Mouse (Mus musculus): ENCODE data around the gene Polr1d.

The Polr1d gene

DNA sequence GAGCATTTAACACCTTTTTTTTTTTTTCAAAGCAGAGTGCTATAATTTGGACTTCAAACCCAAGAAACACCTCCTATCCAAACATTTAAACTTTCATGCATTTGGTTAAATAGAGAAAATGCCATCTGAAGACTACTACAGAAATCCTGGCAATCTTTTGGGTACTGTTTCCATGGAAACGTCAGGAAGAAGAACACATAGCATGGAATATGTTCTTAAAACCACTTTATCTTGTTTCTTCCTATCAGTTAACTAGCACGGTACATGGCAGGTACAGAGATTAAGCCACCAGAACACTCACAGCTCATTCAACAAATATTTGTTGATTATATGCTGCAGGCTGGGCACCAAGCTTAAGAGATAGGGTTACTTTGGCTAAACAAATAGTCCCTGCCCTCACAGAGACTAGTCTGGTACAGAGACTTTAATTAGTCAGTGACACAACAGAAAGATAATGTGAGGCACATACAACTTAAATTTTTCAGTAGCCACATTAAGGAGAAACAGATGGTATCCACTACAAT lies 22.0 kb upstream of the Polr1d start:
- in situ Hi-C loops (cut with MboI, MseI) = loop anchor here (10.0 kb wide), 2 partner anchors 830 to 1340 kb away; partner anchors contain the start of genes Rnf6 and Slc7a1

DNA sequence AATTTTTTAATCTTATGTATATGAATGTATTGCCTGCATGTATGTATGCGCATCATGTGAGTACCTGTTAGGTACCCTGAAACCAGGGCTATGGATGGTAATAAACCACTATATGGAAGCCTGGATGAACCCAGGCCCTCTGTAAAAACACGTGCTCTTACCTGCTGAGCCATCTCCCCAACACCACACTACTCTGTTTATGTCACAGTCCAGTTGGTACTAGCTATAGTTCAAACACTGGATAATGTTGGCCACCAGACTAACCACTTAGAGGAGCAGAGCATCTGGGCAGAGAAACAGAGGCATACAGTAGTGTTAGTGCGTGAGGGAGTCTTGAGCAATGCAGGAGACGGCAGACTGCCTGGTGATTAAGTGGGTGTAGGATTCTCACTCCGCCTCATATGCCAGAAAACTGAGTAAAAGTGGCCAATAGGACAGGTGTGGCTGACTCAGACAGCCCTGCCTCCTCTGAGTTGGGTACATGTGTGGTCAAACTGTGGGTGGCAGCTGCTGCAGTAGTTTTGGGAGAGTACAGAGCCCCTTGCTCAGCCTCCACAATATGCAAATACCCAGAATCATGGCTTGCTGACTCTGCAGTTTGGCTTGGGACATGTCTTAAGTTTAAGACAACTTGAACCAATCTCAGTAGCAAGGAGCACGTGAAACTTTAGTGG lies 21.1 kb upstream of the Polr1d start:
- in situ Hi-C loops (cut with MboI, MseI) = loop anchor here (10.0 kb wide), 2 partner anchors 831 to 1339 kb away; partner anchors contain the start of genes Rnf6 and Slc7a1

DNA sequence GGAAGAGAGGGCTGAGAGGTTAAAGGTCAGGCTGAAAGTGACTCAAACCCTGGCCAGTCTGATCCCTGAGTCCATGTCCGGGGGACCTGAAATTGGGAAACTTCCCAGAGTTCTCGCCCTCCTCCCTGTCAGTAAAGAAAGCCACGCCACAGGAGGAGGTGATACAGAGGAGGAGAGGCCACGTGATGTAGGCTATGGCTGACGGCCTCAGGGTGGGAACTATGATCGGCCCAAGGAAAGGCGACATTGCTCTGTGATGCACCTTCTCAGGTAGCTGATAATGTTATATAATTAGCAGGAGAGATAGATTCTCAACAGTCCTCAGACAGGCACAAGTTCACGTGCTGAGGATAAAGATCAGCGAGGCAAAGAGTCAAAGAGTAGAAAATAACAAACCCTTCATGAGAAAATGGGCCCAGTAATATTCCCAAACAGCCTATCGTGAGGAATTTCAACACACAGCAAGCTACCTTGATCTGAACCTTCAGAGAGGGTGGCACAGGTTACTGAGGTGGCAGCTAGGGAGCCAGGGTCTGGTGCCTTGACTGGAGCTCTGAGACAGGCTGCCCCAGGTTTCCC lies 20.0 kb upstream of the Polr1d start:
- in situ Hi-C loops (cut with MboI, MseI) = loop anchor here (10.0 kb wide), 2 partner anchors 832 to 1338 kb away; partner anchors contain the start of genes Rnf6 and Slc7a1

DNA sequence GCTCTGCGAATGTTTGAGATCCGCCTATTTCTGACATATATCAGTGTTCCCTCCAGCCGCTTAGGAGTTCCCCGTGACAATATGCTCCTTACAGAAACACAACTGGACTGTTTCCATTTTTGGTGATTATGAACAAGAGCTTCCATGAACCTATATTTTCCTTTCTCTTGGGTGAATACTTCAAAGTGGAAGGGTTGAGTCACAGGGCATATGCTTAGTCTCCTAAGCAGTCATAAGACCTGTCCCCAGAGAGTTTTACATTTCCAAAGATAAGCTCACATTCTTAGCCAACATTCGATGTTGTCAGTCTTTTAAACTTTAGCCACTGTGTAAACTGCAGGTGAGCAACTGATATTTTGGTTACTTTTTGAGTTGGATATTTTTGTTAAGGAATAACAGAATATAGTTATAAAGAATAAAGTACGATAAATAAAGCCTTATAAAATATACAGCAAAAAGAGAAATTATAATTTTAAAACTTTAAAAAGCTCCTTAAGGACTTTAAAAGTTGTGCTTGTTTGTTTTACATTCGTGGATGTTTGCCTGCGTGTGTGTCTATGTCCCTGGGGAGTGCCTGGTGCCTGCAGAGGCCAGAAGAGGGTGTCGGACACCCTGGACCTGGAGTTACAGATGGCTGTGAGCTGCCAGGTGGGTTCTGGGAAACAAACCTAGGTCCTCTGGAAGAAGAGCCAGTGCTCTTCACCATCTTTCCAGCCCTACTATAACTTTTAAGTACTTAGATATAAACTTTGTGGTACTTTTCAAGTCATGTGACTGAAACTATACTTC lies 19.0 kb upstream of the Polr1d start:
- in situ Hi-C loops (cut with MboI, MseI) = loop anchor here (10.0 kb wide), 2 partner anchors 833 to 1337 kb away; partner anchors contain the start of genes Rnf6 and Slc7a1

DNA sequence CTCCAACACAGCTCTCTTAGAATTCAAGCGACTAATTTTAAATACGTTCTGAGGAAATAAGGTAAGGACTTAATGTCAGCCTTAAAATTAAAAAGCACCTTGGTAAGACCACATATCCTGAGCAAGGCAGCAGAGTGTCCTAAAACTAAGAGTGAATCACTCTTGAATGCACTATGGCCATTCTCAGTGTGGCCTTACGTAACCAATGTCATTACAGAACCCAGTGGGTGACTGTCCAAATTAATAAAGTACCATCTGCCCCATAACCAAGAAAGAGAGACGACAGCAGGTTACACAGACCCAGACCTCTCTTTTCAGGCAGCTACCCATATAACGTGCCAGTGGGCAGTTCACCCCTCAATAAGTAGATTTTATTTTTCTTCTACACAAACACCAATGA lies 18.2 kb upstream of the Polr1d start:
- in situ Hi-C loops (cut with MboI, MseI) = loop anchor here (10.0 kb wide), 2 partner anchors 834 to 1336 kb away; partner anchors contain the start of genes Rnf6 and Slc7a1

DNA sequence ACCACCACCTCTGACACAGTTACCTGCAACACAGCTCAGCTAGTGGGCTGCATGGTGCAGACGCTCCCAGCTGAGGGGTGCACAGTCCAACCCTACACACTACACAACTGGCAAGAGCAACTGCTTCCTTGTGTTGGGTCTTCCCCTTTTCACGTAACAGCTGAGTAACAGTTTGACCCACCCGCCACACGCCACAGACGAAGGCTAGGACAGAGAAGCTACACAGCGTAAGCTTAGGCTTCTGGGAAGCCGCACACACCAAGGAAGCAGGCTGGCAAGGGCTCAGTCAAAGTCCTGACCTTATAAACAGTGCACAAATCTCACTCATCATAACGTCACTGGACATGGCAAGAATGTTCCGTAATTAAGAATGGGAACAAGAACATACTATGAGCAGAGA lies 17.5 kb upstream of the Polr1d start:
- in situ Hi-C loops (cut with MboI, MseI) = loop anchor here (10.0 kb wide), 2 partner anchors 835 to 1335 kb away; partner anchors contain the start of genes Rnf6 and Slc7a1

DNA sequence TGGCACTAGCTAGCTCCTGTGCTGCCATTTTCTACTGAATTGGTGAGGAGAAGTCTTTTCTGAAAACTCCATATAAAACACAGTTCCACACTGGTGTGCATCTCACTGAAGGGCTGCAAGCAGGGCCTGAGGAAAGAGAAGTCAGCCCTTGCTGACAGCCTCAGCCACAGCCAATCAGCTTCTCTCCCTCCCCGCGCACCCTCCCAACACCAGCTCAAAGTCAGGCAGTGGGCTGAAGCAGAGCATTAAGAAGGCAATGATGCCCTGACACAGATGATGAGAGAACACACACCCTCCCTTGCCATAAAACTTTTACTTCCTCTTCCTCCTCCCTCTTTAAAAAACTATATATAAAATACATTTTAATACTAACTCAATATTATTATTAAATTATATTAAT lies 16.8 kb upstream of the Polr1d start:
- in situ Hi-C loops (cut with MboI, MseI) = no loop called here

DNA sequence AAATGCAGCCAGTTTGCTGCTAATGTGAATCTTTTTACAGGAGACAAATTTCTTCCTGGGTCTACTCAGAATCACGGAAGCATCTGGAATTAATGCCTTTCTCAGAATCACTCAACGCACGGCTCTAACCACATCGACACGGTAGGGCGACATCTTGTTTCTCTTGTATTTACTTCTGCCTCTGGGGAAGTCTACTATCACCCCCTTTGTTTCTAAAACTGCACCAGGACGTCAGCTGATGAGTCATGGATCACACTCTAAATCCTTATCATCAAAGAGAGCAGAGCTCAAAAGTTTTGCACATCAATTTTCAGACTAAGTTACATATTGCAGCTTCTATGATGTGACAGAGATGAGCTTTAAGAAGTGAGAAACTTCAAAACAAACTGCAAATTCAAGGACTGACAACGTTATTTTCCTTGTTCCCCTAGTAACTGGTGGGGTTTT lies 13.6 kb upstream of the Polr1d start:
- in situ Hi-C loops (cut with MboI, MseI) = no loop called here

DNA sequence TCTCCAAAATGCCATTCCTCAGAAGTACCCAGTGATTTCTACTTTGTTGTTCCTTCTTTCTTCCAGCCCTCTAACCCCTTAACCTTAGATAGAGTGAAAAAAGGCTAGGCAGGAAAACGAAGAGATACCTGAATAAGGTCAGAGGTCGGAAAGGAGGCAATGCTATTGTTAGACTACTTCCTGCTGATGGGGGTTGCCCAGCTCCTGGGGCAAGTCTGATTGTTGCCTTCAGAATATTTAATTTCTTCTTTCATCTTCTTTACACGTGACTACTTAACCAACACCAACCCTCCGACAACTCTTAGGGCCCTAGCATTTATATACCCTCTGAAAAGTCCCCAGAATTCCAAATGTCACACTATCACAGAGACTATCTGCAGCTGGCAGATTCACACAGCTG lies 10.7 kb upstream of the Polr1d start:
- in situ Hi-C loops (cut with MboI, MseI) = no loop called here

DNA sequence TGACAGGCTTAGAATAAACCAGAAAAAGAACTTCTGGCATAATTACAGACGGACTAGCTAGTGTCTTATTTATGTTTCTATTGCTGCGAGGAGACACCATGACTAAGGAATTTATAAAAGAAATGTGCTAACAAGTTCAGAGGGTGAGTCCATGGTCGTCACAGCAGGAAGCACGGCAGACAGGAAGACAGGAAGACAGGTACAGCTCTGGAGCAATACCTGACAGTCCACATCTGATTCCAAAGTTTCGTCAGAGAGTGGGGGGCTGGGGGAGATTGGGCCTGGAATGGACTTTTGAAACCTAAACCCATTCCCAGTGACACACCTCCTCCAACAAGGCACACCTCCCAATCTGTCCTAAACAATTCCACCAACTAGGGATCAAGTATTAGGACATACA lies 9.9 kb upstream of the Polr1d start:
- in situ Hi-C loops (cut with MboI, MseI) = no loop called here

DNA sequence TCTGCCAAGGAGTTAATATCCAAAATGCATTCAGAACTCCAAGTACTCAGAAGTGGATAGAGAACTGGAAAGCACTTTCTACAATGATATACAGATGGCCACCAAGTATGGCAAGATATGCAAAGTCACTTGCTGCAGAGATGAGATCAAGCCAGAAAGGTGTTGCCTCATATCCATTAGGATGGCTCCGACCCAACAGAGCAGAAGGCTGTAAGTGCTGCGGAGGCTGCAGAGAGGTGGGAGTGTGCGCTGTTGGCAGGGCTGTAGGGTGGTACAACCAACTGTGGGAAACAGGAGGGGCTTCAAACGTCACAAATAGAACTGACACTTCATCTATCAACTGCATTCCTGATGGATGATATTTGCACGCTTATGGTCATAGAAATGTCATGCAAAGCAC lies 8.0 kb upstream of the Polr1d start:
- in situ Hi-C loops (cut with MboI, MseI) = no loop called here

DNA sequence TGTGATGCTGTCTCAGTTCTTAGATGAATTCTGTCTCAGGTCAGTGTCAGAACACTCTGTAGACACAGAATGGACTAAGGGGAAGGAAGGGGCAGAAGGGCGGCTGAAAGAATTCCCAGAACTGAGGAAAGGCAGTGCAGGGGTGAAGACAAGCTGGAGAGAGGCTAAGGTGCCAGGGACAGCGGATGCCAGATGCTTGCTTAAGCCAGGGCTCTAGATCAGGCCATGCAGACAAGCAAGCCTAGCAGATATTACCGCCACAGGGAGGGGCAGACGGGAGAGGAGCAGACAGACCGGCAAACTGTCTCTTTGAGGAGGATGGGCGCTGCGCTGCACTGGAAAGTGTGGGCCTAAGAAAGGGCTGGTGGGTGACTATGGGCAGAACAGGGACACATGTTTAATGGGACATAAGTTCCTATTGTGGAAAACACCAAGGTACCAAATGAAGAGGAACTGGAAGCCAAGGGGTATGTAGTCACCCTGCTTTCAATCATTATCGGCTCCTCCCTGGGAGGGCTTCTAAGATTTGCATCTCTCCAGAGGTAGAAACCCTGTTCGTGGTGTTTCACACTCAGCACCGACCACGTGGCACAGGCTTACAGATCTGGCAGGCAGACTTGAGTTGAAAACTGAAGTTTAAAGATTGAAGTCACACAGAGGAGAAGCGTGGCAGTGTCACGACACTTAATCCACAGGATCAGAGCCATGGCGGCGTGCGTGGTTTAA lies 5.9 kb upstream of the Polr1d start:
- in situ Hi-C loops (cut with MboI, MseI) = loop anchor here (10.0 kb wide), 1 partner anchor 236 kb away; the partner anchor contains the start of gene Rpl21

DNA sequence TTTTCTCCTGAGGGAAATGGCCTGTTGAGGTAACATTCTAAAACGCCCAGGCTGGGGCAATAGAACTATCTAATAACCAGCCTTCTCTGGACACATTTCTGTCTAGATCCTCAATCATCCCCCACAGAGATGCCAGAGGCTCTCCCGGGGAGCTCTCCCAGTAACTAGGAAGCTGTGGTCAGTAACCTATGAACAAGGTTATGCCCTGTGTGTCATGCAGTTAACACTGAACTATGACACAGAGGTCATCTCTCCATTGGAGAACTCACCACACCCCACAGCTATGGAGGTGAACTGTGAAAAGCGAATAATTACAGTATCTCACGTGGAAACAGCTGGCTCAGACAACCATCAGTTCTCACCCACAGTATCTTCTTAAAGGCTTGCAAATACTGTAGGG lies 5.0 kb upstream of the Polr1d start:
- in situ Hi-C loops (cut with MboI, MseI) = loop anchor here (10.0 kb wide), 1 partner anchor 237 kb away; the partner anchor contains the start of gene Rpl21

DNA sequence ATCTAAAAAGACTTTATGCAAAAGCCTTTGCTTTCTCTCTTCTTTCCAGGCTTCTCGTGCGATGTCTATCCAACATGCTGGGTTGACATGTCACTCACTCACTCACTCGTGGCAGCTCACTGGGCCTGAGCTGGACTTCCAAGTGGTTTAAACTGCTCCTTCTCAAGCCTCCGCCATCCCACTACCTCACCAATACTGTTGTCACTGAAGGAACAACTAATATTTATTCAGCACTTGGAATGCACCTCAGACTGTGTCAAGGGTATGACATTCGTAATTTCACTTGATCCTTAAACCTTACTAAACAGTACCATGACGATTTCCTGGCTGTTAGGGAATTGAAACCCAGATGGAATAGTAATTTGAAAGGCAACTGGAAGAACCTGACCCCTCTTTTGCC lies 3.0 kb upstream of the Polr1d start:
- in situ Hi-C loops (cut with MboI, MseI) = loop anchor here (10.0 kb wide), 1 partner anchor 239 kb away; the partner anchor contains the start of gene Rpl21

DNA sequence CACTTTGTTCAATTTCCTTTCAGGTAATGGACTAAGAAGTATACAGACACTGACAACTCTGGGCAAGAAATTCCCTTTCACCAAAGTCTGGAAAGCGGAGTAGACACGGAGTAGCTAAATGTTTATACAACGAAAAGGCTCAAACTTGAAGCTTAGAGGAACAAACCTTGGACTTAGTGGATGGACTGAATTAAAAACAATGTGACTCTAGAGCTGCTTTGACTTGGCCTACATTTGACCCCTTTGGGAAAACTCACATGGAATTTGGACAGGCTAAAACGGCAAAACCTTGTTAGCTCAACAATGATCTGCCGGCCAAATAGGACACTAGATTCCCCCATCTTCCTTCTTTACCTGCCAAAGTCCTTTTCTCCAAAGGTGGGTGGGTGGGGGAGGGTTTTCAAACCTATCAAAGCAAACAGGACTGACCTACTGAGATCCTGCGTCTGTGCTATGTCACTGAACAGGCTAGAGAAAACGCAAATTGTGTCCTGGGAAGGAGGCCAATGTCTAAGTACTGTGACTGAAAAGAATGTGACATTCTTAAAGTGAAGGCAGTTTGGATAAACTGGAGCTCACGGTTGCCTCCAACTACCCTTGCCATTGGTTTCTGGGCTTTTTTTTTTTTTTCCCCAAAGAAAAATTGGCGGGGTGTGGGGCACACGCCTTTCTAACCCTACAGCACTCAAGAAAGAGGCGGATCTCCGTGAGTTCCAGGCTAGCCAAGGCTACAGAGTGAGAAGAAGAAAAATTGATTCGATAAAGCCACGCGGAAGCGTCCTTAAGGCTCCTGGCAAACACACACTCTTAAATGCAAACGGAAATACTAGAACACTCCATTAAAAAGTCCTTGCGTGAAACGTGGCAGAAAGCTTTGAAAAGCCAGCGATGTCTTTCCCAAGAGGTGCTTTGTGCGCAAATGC lies 1.5 kb upstream of the Polr1d start:
- in situ Hi-C loops (cut with MboI, MseI) = loop anchor here (10.0 kb wide), 1 partner anchor 241 kb away; the partner anchor contains the start of gene Rpl21

DNA sequence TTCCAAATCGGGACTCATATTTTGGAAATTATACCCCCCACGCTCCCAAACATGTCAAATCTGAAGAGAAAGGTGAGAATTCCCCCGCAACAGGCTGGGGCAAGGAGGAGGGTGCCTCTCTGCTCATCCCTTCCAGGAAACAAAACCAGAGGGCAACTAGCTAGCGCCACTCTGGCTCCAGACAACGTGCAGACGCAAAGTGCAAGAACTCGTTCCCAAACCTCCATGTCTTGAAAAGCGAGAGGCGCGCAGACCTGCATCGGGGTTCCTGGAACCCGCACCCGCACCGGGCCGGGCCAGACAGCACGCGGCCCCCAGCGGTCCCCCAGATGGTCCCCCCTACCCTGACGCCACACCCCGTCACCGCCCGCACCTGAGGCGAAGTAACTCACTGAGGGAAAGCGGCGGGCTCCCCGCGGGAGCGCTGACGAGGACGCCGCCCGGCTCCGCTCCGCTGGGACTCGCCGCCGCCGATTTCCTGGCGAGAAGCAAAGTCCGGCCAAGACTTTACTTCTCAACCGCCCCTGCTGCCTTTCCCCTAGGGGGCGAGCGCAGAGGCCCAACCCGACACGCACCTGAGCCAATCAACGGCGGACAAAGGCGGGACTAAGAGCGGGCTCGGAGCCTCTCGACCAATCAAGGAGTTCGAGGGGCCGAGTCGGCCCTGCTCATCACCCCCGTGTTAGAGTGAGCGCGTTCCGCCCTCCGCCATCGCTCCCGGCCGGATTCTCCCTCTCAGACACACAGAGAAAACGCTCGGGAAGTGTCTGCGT lies 638 bp upstream of the Polr1d start, which contains the start of gene Lnx2:
Gene Lnx2 (minus strand): TSS at position 561 of the 773 bp plus-strand sequence.
- in situ Hi-C loops (cut with MboI, MseI) = loop anchor here (10.0 kb wide), 1 partner anchor 241 kb away; the partner anchor contains the start of gene Rpl21

DNA sequence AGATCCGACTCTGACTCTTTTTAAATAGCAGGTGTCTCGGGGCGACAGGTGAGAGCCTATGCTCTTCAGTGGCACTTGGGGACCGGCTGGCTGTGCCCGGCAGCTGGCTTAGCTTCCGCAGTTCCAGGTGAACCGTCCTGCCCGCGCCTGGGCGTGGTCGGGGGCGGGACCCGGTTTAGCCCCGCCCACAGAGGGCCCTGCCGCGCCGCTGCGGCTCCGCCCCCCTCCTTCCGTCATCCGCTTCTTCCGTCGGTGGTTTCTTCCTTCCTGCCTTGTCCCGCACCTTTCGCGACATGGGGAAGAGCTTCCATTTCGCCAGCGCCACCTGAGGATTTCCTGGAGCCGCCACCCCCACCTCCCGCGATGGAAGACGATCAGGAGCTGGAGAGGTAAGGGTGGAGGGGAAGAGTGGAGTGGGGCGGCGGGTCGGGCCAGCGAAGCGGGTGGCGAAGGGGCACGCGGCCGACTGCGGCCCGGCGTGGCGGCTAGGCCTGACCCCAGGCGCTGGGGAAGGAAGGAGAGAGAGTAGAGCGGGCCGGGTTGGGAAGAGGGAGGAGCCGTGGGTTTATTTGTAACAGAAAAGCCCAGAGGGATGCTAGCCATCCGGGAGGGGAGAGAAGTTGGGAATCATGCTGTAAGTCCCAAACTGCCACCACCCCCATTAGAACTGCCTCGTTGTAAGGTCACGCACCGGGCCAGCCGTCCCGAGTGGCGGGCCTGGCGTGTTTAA lies 620 bp downstream of the Polr1d start:
- in situ Hi-C loops (cut with MboI, MseI) = loop anchor here (10.0 kb wide), 1 partner anchor 243 kb away; the partner anchor contains the start of gene Rpl21

Data from regulatory T cell (primary cell).